Mouse (Mus musculus) forebrain, embryonic 14.5 days (tissue): ENCODE measurements around the gene Sirt6. TPM values are rescaled to one million over a fixed set of nuclear protein-coding genes. Genes with fewer than 3 reads are reported as not detected.
"Not testable (repeated sequence)": the region's sequence is repeated elsewhere in the genome, so short reads cannot be mapped to it uniquely, and the experiment has no call there.

Experiments used
- ATAC-seq: fragments of 200-750 bp; cut with Nextera tagmentation; 2 replicates; pipeline ENCODE4 v1.8.0; 2017; ENCODE audit warnings: mild to moderate bottlenecking, moderate library complexity
- DNase-seq: peaks from one replicate; pipeline ENCODE4 v3.0.0-alpha.2; 2015; ENCODE audit warnings: low spot score
- H3K27ac ChIP-seq: fragments of 300-500 bp; sonication (generic); 2 replicates; pipeline ENCODE4 v1.5.1; 2014; ENCODE audit warnings: low read depth, mild to moderate bottlenecking, control low read depth, low read length, moderate library complexity
- H3K27me3 ChIP-seq: fragments of 300-500 bp; sonication (generic); replicated peaks from 2 replicates; pipeline ENCODE4 v1.6.1; 2014; ENCODE audit warnings: low read length, control low read depth, mixed read lengths; ENCODE audit not compliant: control insufficient read depth, insufficient read depth
- H3K36me3 ChIP-seq: fragments of 300-500 bp; sonication (generic); 2 replicates; pipeline ENCODE4 v1.6.1; 2014; ENCODE audit warnings: low read length, control low read depth; ENCODE audit not compliant: control insufficient read depth, insufficient read depth
- H3K4me1 ChIP-seq: fragments of 300-500 bp; sonication (generic); 2 replicates; pipeline ENCODE4 v1.6.1; 2014; ENCODE audit warnings: antibody characterized with exemption, low read length, control low read depth; ENCODE audit not compliant: control insufficient read depth, insufficient read depth
- H3K4me2 ChIP-seq: fragments of 300-500 bp; sonication (generic); 2 replicates; pipeline ENCODE4 v1.6.1; 2014; ENCODE audit warnings: mild to moderate bottlenecking, control low read depth, low read length
- H3K4me3 ChIP-seq: fragments of 300-500 bp; sonication (generic); 2 replicates; pipeline ENCODE4 v1.5.1; 2014; ENCODE audit warnings: low read depth, low read length, control low read depth
- H3K9ac ChIP-seq: fragments of 300-500 bp; sonication (generic); 2 replicates; pipeline ENCODE4 v1.6.1; 2014; ENCODE audit warnings: mild to moderate bottlenecking, low read length, control low read depth, moderate library complexity
- H3K9me3 ChIP-seq: fragments of 300-500 bp; sonication (generic); replicated peaks from 2 replicates; pipeline ENCODE4 v1.6.1; 2016; ENCODE audit warnings: low read length, control low read depth, mixed read lengths; ENCODE audit not compliant: control insufficient read depth
- WGBS: fragments of 180-500 bp; shearing (Covaris S2); extraction: QIAGEN DNeasy Blood & Tissue Kit; methylation state at CpG from one replicate; pipeline ENCODE4 v1.1.7; 2014; 5-methylcytosine and 5-hydroxymethylcytosine counted together
- polyA plus RNA-seq: library from polyadenylated mRNA; unstranded; fragments of >200 nt; fragmentation: Nextera tagmentation; extraction: Ambion mirVana; gene quantifications from 2 replicates; pipeline ENCODE4 v1.2.1, GENCODE M21; 2014

Gene Sirt6
- polyA plus RNA-seq, 1 experiment from 2014 or later, result 47.4 TPM

DNA sequence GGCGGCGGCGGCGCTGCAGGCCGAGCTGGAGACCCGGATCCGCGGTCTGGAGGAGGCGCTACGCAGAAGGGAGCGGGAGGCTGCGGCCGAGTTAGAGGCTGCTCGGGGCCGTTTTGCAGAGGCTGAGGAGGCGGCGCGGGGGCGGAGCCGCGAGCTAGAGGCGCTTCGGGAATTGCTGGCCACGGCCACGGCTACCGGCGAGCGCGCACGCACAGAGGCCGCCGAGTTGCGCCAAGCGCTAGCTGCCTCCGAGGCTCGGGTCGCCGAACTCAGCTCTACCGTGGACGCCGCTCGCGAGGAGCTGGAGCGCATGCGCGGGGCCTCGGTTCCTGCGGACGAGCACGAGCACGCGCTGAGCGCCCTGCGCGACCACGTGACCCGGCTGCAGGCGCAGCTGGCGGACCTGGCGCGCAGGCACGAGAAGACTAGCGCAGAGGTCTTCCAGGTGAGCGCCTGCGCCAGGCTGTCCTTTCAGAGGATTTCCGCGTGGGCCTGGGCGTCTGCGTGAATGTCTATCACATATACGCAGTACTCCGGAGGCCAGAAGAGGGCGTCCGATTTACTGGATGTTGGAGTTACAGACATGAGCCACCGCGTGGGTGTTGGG is 16.0 kb upstream of the Sirt6 start:
- peak overlapping the region; percentile 95 for H3K27ac ChIP-seq

DNA sequence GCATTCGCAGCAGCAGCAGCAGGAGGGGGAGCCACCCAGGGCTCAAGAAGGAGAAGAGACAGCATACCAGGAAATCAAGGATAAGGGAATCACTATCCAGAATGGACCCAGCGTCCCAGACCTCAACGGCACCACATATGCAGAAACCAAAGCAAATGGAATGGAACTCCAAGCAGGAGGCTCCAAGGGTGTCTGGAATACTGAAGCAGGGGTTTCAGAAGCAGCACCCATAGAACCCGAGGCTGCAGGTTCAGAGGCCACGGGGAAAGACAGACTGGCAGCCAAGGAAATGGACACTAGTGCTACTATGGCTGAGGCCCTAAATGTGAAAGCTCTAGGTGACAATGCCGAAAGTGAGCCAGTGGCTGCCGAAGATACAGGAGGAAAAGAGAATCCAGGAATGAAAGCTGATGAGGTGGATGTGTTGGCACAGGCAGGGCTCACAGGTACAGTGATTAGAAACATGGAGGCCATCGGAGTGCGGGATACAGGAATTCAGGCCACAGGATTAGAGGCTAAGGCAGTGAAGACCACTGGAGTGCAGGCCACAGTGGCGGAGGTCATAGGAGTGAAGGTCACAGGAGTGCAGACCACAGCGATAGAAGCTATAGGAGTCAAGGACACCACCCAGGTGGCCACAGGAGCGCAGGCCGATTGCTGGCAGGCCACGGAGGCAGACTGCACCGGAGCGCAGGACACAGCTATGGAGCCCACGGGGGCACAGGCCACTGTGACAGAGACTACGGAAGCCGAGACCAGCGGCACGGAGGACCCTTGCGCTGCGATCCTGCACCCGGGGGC is 15.3 kb upstream of the Sirt6 start:
- H3K4me1 ChIP-seq, result peaks cover 13% of the 10 kb centered on the region
- WGBS, result 20% methylated on average over 24 of the region's 24 CpGs
- DNase-seq (no peak), ATAC-seq (no peak)
- H3K4me2 ChIP-seq, result peak overlapping the region; percentile 92
- peak overlapping the region; percentile 95 for H3K27ac ChIP-seq
- H3K9me3 ChIP-seq, result no peaks in the 10 kb centered on the region
- no peaks in the 10 kb centered on the region for H3K36me3 ChIP-seq
- H3K4me3 ChIP-seq, result peak overlapping the region; percentile 65
- no peaks in the 10 kb centered on the region for H3K27me3 ChIP-seq
- H3K9ac ChIP-seq, result peak overlapping the region; percentile 94

More for the DNA sequence above, 16.0 kb upstream of the Sirt6 start:
- peaks cover 13% of the 10 kb centered on the region for H3K4me1 ChIP-seq
- DNase-seq (peak; percentile 96), ATAC-seq (peak; percentile 91)
- H3K36me3 ChIP-seq, result no peaks in the 10 kb centered on the region
- H3K9ac ChIP-seq, result peak overlapping the region; percentile 94
- no peaks in the 10 kb centered on the region for H3K9me3 ChIP-seq
- H3K4me2 ChIP-seq, result peak overlapping the region; percentile 92
- peak overlapping the region; percentile 65 for H3K4me3 ChIP-seq
- under 1% methylated on average over 74 of the region's 75 CpGs for WGBS
- no peaks in the 10 kb centered on the region for H3K27me3 ChIP-seq

DNA sequence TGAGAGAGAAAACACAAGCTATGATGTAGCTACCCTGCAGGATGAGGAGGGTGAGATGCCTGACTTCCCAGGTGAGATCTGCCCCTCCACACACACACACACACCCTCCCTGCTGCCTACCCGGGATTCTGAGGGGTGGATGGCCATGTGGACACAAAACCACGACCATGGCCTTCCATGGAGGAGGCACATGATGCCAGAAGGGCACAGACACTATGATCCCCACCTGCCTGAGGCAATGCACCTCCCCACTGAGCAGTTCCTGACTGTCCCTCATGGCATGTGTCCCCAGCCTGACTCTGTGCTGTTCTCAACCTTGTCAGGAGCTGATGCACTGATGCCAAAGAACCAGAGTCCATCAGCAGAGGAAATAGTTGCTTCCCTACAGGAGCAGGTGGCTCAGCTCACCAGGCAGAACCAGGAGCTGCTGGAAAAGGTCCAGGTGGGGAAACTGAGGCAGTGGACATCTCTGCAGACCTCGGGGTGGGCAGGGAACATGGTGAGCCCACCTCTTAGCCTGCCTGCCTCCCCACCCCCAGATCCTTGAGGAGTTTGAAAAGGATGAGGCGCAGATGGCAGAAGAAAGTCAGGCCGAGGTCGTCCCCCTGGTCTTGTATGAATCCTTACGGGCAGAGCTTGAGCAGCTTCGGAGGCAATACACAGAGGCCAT is 14.5 kb upstream of the Sirt6 start:
- H3K4me1 ChIP-seq, result peaks cover 13% of the 10 kb centered on the region
- H3K27ac ChIP-seq, result no peak overlapping the region
- WGBS, result 75% methylated on average over 8 of the region's 8 CpGs
- H3K9ac ChIP-seq, result peak overlapping the region; percentile 94
- ATAC-seq (no peak), DNase-seq (no peak)
- no peaks in the 10 kb centered on the region for H3K9me3 ChIP-seq
- no peaks in the 10 kb centered on the region for H3K27me3 ChIP-seq
- peak overlapping the region; percentile 92 for H3K4me2 ChIP-seq
- H3K36me3 ChIP-seq, result no peaks in the 10 kb centered on the region
- peak overlapping the region; percentile 65; the same call in 1 of the 2 replicates for H3K4me3 ChIP-seq

- Histone ChIP-seq H3K27me3 (no peaks in the 10 kb centered on the region), H3K27ac (no peak overlapping the region), H3K36me3 (no peaks in the 10 kb centered on the region), H3K4me2 (0 out of 2 replicates have a peak overlapping the region, but pooled peaks have one; percentile 2), H3K9me3 (no peaks in the 10 kb centered on the region), H3K4me1 (peaks cover 13% of the 10 kb centered on the region), H3K9ac (peak overlapping the region; percentile 8), H3K4me3 (no peak overlapping the region)
- no peak for ATAC-seq
- WGBS, result 98% methylated on average over 2 of the region's 2 CpGs
- DNase-seq, result no peak
Observed at GRCm38 (mm10) chr10:81641566-81641965, 14.0 kb upstream of the Sirt6 start.

- H3K27ac ChIP-seq, H3K27me3 ChIP-seq, H3K9me3 ChIP-seq, ATAC-seq, H3K4me3 ChIP-seq, H3K9ac ChIP-seq, H3K36me3 ChIP-seq, DNase-seq, H3K4me2 ChIP-seq: not testable (repeated sequence)
- WGBS, result 36% methylated on average over 4 of the region's 4 CpGs
- peaks cover 13% of the 10 kb centered on the region for H3K4me1 ChIP-seq
Observed at GRCm38 (mm10) chr10:81640825-81641224, 13.2 kb upstream of the Sirt6 start.

DNA sequence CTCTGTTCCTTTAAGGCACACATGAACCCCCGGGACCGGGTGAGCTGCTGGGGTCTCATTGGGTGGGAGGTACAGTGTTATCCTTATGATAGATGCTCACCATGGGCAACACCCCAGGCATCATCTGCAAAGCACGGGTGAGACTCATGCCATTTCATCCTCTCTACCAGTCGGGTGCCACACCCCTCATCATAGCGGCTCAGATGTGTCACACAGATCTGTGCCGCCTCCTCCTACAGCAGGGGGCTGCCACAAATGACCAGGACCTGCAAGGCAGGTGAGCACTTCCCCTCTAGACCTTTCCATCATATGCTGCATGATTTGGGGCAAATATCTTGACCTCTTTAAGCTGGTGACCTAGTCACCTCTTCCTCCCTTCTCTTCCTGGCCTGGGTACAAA is 10.5 kb upstream of the Sirt6 start:
- 80% methylated on average over 6 of the region's 6 CpGs for WGBS
- no peaks in the 10 kb centered on the region for H3K9me3 ChIP-seq
- ATAC-seq (no peak), DNase-seq (no peak)
- no peak overlapping the region for H3K4me3 ChIP-seq
- no peak overlapping the region for H3K27ac ChIP-seq
- no peak overlapping the region for H3K9ac ChIP-seq
- no peaks in the 10 kb centered on the region for H3K27me3 ChIP-seq
- H3K4me2 ChIP-seq, result no peak overlapping the region
- no peaks in the 10 kb centered on the region for H3K36me3 ChIP-seq
- peaks cover 21% of the 10 kb centered on the region for H3K4me1 ChIP-seq

- Histone ChIP-seq H3K4me2 (no peak overlapping the region), H3K27me3 (no peaks in the 10 kb centered on the region), H3K9ac (no peak overlapping the region), H3K4me1 (peaks cover 9% of the 10 kb centered on the region; the same call in 1 of the 2 replicates), H3K9me3 (no peaks in the 10 kb centered on the region), H3K4me3 (no peak overlapping the region), H3K27ac (no peak overlapping the region), H3K36me3 (no peaks in the 10 kb centered on the region)
- WGBS, result 28% methylated on average over 8 of the region's 8 CpGs
- ATAC-seq (no peak), DNase-seq (no peak)
Observed at GRCm38 (mm10) chr10:81636338-81636737, 8.7 kb upstream of the Sirt6 start.

DNA sequence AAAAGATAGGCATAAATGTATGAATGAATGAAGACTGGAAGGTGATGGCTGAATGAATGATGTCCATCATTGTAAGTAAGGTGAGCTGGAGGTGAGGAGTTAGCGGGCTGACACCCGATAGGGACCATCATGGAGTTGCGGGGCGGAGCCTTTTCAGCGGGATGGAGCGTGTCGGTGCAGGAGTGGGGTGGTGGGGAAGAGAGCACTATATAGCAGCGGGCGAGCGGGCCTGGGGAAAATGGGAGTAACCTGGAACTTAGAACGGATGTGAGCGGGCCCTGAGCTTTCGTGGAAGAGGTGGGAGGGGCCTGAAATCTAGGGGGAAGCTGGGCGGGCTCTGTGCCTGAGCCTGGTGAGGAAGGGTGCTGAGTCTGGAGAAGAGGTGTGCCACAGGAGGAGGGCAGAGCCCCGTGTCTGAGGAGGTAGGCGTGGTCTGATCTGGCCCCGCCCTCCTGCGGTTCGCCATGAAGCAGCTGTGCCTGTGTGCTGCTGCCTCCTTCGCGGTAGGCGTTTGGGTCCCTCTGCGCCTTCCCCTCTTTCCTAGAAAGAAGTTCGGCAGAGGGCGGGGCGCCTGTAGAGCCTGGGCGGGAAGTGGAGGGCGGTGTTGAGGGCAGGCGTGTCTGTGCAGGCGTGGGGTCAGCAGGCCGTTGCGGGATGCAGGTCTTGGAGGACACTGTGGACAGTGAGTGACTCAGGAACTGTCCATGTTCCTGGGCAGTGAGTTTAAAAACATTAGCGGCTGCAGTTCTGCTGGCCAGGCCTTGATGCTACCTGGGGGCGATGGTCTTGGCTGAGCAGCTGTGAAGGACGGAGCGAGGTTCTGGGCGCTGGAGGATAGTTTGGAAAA is 5.9 kb upstream of the Sirt6 start:
- H3K9ac ChIP-seq, result peak overlapping the region; percentile 65

More for the DNA sequence above, 5.9 kb upstream of the Sirt6 start:
- Histone ChIP-seq H3K4me1 (peaks cover 9% of the 10 kb centered on the region; the same call in 1 of the 2 replicates), H3K27ac (no peak overlapping the region; the same call in 1 of the 2 replicates), H3K4me3 (peak overlapping the region; percentile 34), H3K4me2 (peak overlapping the region; percentile 59), H3K27me3 (no peaks in the 10 kb centered on the region), H3K36me3 (no peaks in the 10 kb centered on the region), H3K9me3 (no peaks in the 10 kb centered on the region)
- DNase-seq, result peak; percentile 84
- ATAC-seq, result peak; percentile 94
- WGBS, result 3% methylated on average over 37 of the region's 37 CpGs
